Mouse (Mus musculus): ENCODE data around the gene Gm10197.

DNA sequence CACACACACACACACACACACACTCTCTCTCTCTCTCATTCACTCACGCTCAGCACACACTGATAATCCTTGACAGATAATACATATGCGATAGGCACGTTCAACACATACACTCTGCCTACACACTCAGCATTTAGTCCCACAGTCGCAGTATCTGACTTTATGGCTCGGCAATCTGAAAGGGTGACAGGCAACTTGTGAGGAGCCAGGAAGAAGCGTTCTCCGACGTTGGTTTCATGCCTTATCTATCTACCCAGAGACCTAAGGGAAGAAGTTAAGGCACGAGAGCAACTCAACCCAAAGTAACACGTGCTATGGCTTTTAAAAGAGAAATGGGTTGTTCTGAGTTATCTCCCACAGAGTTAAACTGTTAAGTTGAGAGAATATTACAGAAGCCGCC, 43.1 kb upstream of the Gm10197 start:
- TF ChIP-seq CTCF (IDR thresholded peaks at IDR 0.05) (no peak), EP300 (IDR thresholded peaks at IDR 0.05) (no peak)
